Mouse (Mus musculus): ENCODE results near the gene Gm42688.

- TF ChIP-seq CTCF (IDR thresholded peaks at IDR 0.05; ENCODE audit: low read depth) (no peak), EP300 (IDR thresholded peaks at IDR 0.05; ENCODE audit: low read depth) (no peak)
These were observed 54.9 kb downstream of the Gm42688 start, which contains the start of the genes Wdr54 and 1700003E16Rik for GRCm38 (mm10) chr6:83156259-83156684.

All from liver, embryonic 14.5 days (tissue).